Mouse (Mus musculus) spleen, postnatal 10 days (tissue): ENCODE results near the gene Ap3b1.
"Not testable (repeated sequence)": the region's sequence is repeated elsewhere in the genome, so short reads cannot be mapped to it uniquely, and the experiment has no call there.

Experiments
- DNase-seq, 2 experiments: peaks; one replicate each; pipeline ENCODE4 v3.0.0; 2021 to 2022; ENCODE audit warnings: low spot score in 2 of 2

Gene Ap3b1

GRCm38 (mm10) chr13:94358401-94359265 is at the start of gene Ap3b1:
Gene Ap3b1 (plus strand): TSS chr13:94358960.
- DNase-seq = peak; percentile 72 to 87

GRCm38 (mm10) chr13:94312812-94313211 is 45.9 kb upstream of the Ap3b1 start:
- DNase-seq = not testable (repeated sequence)

- no peak for DNase-seq
These were observed 41.7 kb upstream of the Ap3b1 start for GRCm38 (mm10) chr13:94316975-94317511.

- no peak for DNase-seq
These were observed 37.5 kb upstream of the Ap3b1 start for GRCm38 (mm10) chr13:94321094-94321792.

- no peak for DNase-seq
These were observed 36.3 kb upstream of the Ap3b1 start for GRCm38 (mm10) chr13:94322475-94322874.

- no peak for DNase-seq
These were observed 30.7 kb upstream of the Ap3b1 start for GRCm38 (mm10) chr13:94328063-94328462.

- not testable (repeated sequence) for DNase-seq
These were observed 29.8 kb upstream of the Ap3b1 start for GRCm38 (mm10) chr13:94329005-94329404.

- DNase-seq = no peak
These were observed 28.3 kb upstream of the Ap3b1 start for GRCm38 (mm10) chr13:94330392-94330979.

- DNase-seq = no peak
These were observed 20.4 kb upstream of the Ap3b1 start for GRCm38 (mm10) chr13:94338357-94338756.

GRCm38 (mm10) chr13:94343192-94343591 is 15.6 kb upstream of the Ap3b1 start:
- no peak for DNase-seq

GRCm38 (mm10) chr13:94344600-94344999 is 14.2 kb upstream of the Ap3b1 start:
- DNase-seq = not testable (repeated sequence)

- DNase-seq = no peak
These were observed 4.2 kb upstream of the Ap3b1 start for GRCm38 (mm10) chr13:94354584-94354983.

GRCm38 (mm10) chr13:94358101-94358400 is 709 bp upstream of the Ap3b1 start:
- DNase-seq = peak in 1 of 2 experiments; percentile 15

- no peak for DNase-seq
These were observed 641 bp downstream of the Ap3b1 start for GRCm38 (mm10) chr13:94359282-94359920.

GRCm38 (mm10) chr13:94361013-94361580 is 2.3 kb downstream of the Ap3b1 start:
- not testable (repeated sequence) for DNase-seq

GRCm38 (mm10) chr13:94364336-94364735 is 5.6 kb downstream of the Ap3b1 start:
- DNase-seq = no peak

- no peak for DNase-seq
These were observed 6.5 kb downstream of the Ap3b1 start for GRCm38 (mm10) chr13:94365108-94365907.

- DNase-seq = no peak
These were observed 9.1 kb downstream of the Ap3b1 start for GRCm38 (mm10) chr13:94367869-94368268.

- DNase-seq = no peak
These were observed 11.8 kb downstream of the Ap3b1 start for GRCm38 (mm10) chr13:94370521-94370920.

- DNase-seq = no peak
These were observed 13.3 kb downstream of the Ap3b1 start for GRCm38 (mm10) chr13:94372066-94372465.

GRCm38 (mm10) chr13:94374131-94374530 is 15.4 kb downstream of the Ap3b1 start:
- DNase-seq = no peak
